Mouse (Mus musculus) CH12.LX (cell line): Measurements from ENCODE around the gene Emc9.

Source experiments
- CTCF ChIP-seq, 2 experiments: IDR thresholded peaks in 1 of 2; conservative IDR thresholded peaks in 1 of 2; 2 replicates each; pipeline ENCODE4 v1.5.1; 2011 to 2012; ENCODE audit warnings: low read depth in 2 of 2, low read length in 2 of 2, improper control_type of control experiment in 1 of 2, inconsistent platforms in 1 of 2, mild to moderate bottlenecking in 1 of 2, moderate library complexity in 1 of 2
- ELF1 ChIP-seq: IDR thresholded peaks from 2 replicates; pipeline ENCODE4 v1.6.1; 2014; ENCODE audit warnings: low read depth, mild to moderate bottlenecking, inconsistent platforms, low read length, improper control_type of control experiment
- EP300 ChIP-seq: IDR thresholded peaks from 2 replicates; pipeline ENCODE4 v1.6.1; 2011; ENCODE audit warnings: low read length, improper control_type of control experiment
- ETS1 ChIP-seq: conservative IDR thresholded peaks from 2 replicates; pipeline ENCODE4 v1.6.1; 2012; ENCODE audit warnings: low read depth, mild to moderate bottlenecking, inconsistent platforms, low read length, improper control_type of control experiment, moderate library complexity
- GABPA ChIP-seq: IDR thresholded peaks from 2 replicates; pipeline ENCODE4 v1.6.1; 2012; ENCODE audit warnings: low read depth, low read length, improper control_type of control experiment, inconsistent platforms; ENCODE audit not compliant: insufficient replicate concordance
- HCFC1 ChIP-seq: IDR thresholded peaks from 2 replicates; pipeline ENCODE4 v1.6.1; 2012; ENCODE audit warnings: low read depth, mild to moderate bottlenecking, inconsistent platforms, low read length, improper control_type of control experiment
- IRF4 ChIP-seq: IDR thresholded peaks from 2 replicates; pipeline ENCODE4 v1.6.1; 2014; ENCODE audit warnings: low read depth, mild to moderate bottlenecking, inconsistent platforms, low read length, improper control_type of control experiment
- JUND ChIP-seq: conservative IDR thresholded peaks from 2 replicates; pipeline ENCODE4 v1.6.1; 2011; ENCODE audit warnings: low read depth, low read length, improper control_type of control experiment
- KAT2A ChIP-seq: IDR thresholded peaks from 2 replicates; pipeline ENCODE4 v1.6.1; 2012; ENCODE audit warnings: low read length, improper control_type of control experiment, inconsistent platforms; ENCODE audit not compliant: insufficient replicate concordance
- MAX ChIP-seq: IDR thresholded peaks from 2 replicates; pipeline ENCODE4 v1.6.1; 2011; ENCODE audit warnings: low read length, improper control_type of control experiment
- NELFE ChIP-seq: IDR thresholded peaks from 2 replicates; pipeline ENCODE4 v1.6.1; 2011; ENCODE audit warnings: low read depth, low read length, improper control_type of control experiment
- POLR2AphosphoS2 ChIP-seq: IDR thresholded peaks from 2 replicates; pipeline ENCODE4 v1.6.1; 2011; ENCODE audit warnings: low read depth, low read length, improper control_type of control experiment
- ZC3H11A ChIP-seq: IDR thresholded peaks from 2 replicates; pipeline ENCODE4 v1.6.1; 2012; ENCODE audit warnings: low read depth, mild to moderate bottlenecking, inconsistent platforms, low read length, improper control_type of control experiment
- ZNF384 ChIP-seq: IDR thresholded peaks from 2 replicates; pipeline ENCODE4 v1.6.1; 2012; ENCODE audit warnings: low read depth, low read length, improper control_type of control experiment, inconsistent platforms

- TF ChIP-seq NELFE (no peak), CTCF (conservative IDR thresholded peaks at IDR 0.05 in 1 of 2, IDR thresholded peaks at IDR 0.05 in 1 of 2; ENCODE audit: low read depth in 2 of 2, low read length in 2 of 2) (no peak), GABPA (no peak), EP300 (no peak), MAX (no peak), ZNF384 (no peak), IRF4 (no peak), POLR2AphosphoS2 (no peak), ELF1 (no peak), ETS1 (no peak), ZC3H11A (no peak), KAT2A (no peak), HCFC1 (no peak), JUND (no peak)
Observed at GRCm38 (mm10) chr14:55589271-55589670, 4.2 kb upstream of the Emc9 start.
